Mouse (Mus musculus) heart, embryonic 16.5 days (tissue): Measurements from ENCODE around the gene Zfp354a. TPM values are rescaled to one million over a fixed set of nuclear protein-coding genes. Genes with fewer than 3 reads are reported as not detected.
A peak's percentile ranks its signal among the peaks of the same experiment; 100 is the strongest.
"Not testable (repeated sequence)": the region's sequence is repeated elsewhere in the genome, so short reads cannot be mapped to it uniquely, and the experiment has no call there.

Source experiments
- ATAC-seq: fragments of 200-750 bp; cut with Nextera tagmentation; replicated peaks from 2 replicates; pipeline ENCODE4 v1.8.0; 2017; ENCODE audit warnings: moderate number of reproducible peaks; ENCODE audit not compliant: insufficient read depth, low FRiP score; ENCODE audit errors: extremely low read depth
- H3K27ac ChIP-seq: fragments of 300-500 bp; sonication (generic); 2 replicates; pipeline ENCODE4 v1.5.1; 2014; ENCODE audit warnings: mild to moderate bottlenecking, low read length, control low read depth, moderate library complexity
- H3K27me3 ChIP-seq: fragments of 300-500 bp; sonication (generic); 2 replicates; pipeline ENCODE4 v1.6.1; 2014; ENCODE audit warnings: low read length, mixed read lengths; ENCODE audit not compliant: control insufficient read depth, insufficient read depth
- H3K36me3 ChIP-seq: fragments of 300-500 bp; sonication (generic); 2 replicates; pipeline ENCODE4 v1.6.1; 2014; ENCODE audit not compliant: control insufficient read depth, insufficient read depth
- H3K4me1 ChIP-seq: fragments of 300-500 bp; sonication (generic); 2 replicates; pipeline ENCODE4 v1.6.1; 2014; ENCODE audit warnings: low read length, mixed read lengths; ENCODE audit not compliant: control insufficient read depth, insufficient read depth
- H3K4me2 ChIP-seq: fragments of 300-500 bp; sonication (generic); 2 replicates; pipeline ENCODE4 v1.6.1; 2014; ENCODE audit warnings: low read depth, mild to moderate bottlenecking, control low read depth, low read length
- H3K4me3 ChIP-seq: fragments of 300-500 bp; sonication (generic); 2 replicates; pipeline ENCODE4 v1.5.1; 2014; ENCODE audit warnings: mild to moderate bottlenecking, control low read depth, low read length
- H3K9ac ChIP-seq: fragments of 300-500 bp; sonication (generic); 2 replicates; pipeline ENCODE4 v1.6.1; 2014; ENCODE audit warnings: low read length, control low read depth
- H3K9me3 ChIP-seq: fragments of 300-500 bp; sonication (generic); replicated peaks from 2 replicates; pipeline ENCODE4 v1.6.1; 2016; ENCODE audit warnings: low read length; ENCODE audit not compliant: control insufficient read depth
- WGBS: fragments of 180-500 bp; shearing (Covaris S2); extraction: QIAGEN DNeasy Blood & Tissue Kit; methylation state at CpG from one replicate; pipeline ENCODE4 v1.1.7; 2014; 5-methylcytosine and 5-hydroxymethylcytosine counted together
- polyA plus RNA-seq: library from polyadenylated mRNA; unstranded; fragments of >200 nt; fragmentation: Nextera tagmentation; extraction: Ambion mirVana; gene quantifications from 2 replicates; pipeline ENCODE4 v1.2.1, GENCODE M21; 2015

Gene Zfp354a
- polyA plus RNA-seq: 5.4 and 5.7 TPM in 2 replicates

DNA sequence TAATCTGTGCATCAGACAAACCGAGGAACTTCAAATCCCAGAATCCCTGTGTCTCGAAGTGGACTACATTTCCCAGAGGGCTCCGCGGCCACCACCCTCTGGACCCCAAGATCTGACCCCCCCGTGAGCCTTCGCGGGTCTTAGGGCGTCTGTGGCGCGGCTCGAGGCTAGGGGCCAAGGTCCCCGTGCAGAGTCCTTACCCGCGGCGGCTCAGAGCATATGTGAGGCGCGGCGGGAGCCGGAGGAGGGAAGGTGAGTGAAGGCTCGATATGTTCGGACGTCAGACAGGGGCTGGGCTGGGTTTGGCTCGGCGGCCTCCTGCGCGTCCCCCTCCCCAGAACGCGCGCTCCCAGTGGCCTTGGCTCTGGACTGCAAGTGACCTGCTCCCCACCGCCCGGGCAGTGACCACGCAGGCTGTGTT lies at the start of gene Zfp354a:
TSS of gene Zfp354a (plus strand) at position 107 of the 421 bp plus-strand sequence.
- ATAC-seq: peak; percentile 93
- Histone ChIP-seq H3K4me1 (peaks cover 7% of the 10 kb centered on the region), H3K27ac (0 out of 2 replicates have a peak within 1 kb of the TSS, but pooled peaks have one; percentile 54), H3K27me3 (no peaks in the 10 kb centered on the region; the same call in 1 of the 2 replicates), H3K4me3 (peak within 1 kb of the TSS; percentile 91), H3K4me2 (peak within 1 kb of the TSS; percentile 89), H3K9me3 (no peaks in the 10 kb centered on the region), H3K9ac (peak within 1 kb of the TSS; percentile 91), H3K36me3 (no peaks in the 10 kb centered on the region)
- under 1% methylated on average over 32 of the region's 32 CpGs for WGBS

DNA sequence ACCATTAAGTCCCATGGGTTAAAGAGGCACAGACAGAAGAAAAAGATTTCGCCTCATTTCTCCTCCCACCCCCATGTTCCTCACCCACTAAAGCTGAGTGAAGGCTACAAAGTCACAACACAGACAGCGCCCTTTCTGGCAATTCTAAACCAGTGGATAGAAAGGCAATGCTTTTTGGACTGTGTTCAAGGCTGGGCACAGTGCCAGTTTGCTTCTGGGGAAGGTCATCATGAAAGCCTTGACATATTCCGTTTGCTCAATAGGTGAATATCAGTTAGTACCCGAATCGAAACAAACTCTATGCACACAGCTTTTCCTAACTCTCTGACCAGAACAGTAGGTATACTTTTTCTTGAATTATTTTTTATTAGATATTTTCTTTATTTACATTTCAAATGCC lies 47.2 kb upstream of the Zfp354a start:
- WGBS: 28% methylated on average over 5 of the region's 5 CpGs
- Histone ChIP-seq H3K4me2 (no peak overlapping the region), H3K36me3 (no peaks in the 10 kb centered on the region), H3K9ac (no peak overlapping the region), H3K4me1 (no peaks in the 10 kb centered on the region), H3K9me3 (no peaks in the 10 kb centered on the region), H3K27ac (no peak overlapping the region), H3K4me3 (no peak overlapping the region), H3K27me3 (no peaks in the 10 kb centered on the region)
- no peak for ATAC-seq

GRCm38 (mm10) chr11:51013936-51014335 lies 45.1 kb upstream of the Zfp354a start, which contains the start of gene Olfr54:
TSS of gene Olfr54 (plus strand) at chr11:51014236.
- no peak within 1 kb of the TSS for H3K9ac ChIP-seq

GRCm38 (mm10) chr11:51016341-51016740 lies 42.7 kb upstream of the Zfp354a start:
- Histone ChIP-seq H3K27me3 (no peaks in the 10 kb centered on the region), H3K9ac (no peak overlapping the region), H3K9me3 (no peaks in the 10 kb centered on the region), H3K4me3 (no peak overlapping the region), H3K4me1 (no peaks in the 10 kb centered on the region), H3K36me3 (no peaks in the 10 kb centered on the region), H3K27ac (no peak overlapping the region), H3K4me2 (no peak overlapping the region)
- ATAC-seq: no peak
- 51% methylated on average over 2 of the region's 2 CpGs for WGBS

More at GRCm38 (mm10) chr11:51013936-51014335, 45.1 kb upstream of the Zfp354a start, which contains the start of gene Olfr54:
- Histone ChIP-seq H3K4me3 (no peak within 1 kb of the TSS), H3K36me3 (no peaks in the 10 kb centered on the region), H3K27ac (no peak within 1 kb of the TSS), H3K9me3 (no peaks in the 10 kb centered on the region), H3K4me1 (no peaks in the 10 kb centered on the region), H3K27me3 (no peaks in the 10 kb centered on the region), H3K4me2 (no peak within 1 kb of the TSS)
- ATAC-seq: no peak
- 53% methylated on average over 1 of the region's 1 CpGs for WGBS

DNA sequence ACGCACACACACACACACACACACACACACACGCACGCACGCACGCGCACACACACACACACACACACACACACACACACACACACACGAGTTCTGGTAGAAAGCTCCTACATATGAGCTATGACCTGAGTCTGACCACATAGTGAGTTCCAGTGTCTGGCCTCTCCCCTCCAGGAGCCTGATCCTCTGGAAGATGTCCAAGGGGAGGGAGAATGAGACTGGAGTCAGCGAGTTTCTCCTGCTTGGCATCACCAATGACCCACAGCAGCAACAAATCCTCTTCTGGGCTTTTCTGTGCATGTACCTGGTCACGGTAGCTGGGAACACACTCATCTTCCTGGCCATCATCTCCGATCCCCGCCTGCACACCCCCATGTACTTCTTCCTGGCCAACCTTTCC lies 32.2 kb upstream of the Zfp354a start:
- H3K4me2 ChIP-seq, H3K36me3 ChIP-seq, H3K4me3 ChIP-seq, H3K9me3 ChIP-seq, H3K27me3 ChIP-seq, ATAC-seq, H3K9ac ChIP-seq, H3K4me1 ChIP-seq, H3K27ac ChIP-seq: not testable (repeated sequence)
- WGBS: 81% methylated on average over 11 of the region's 11 CpGs

DNA sequence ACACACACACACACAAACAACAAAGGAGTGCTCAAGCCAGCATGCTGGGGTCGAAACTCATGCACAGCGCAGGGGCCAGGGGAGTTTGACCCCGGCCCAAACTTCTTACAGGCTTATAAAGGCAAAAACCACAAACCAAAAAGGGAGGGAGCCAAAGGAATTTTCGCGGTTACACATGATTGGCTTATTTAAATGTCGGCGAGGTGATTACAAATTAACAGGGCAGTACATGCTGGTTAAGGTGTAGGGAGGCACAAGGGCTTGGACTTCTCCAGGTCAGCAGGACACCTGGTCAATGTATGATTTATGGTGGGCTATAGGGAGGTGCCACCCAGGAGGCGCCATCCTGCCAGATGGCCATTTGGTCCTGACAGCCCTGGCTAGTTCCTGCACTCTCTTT lies 29.7 kb upstream of the Zfp354a start:
- not testable (repeated sequence) for H3K27me3 ChIP-seq, H3K27ac ChIP-seq, ATAC-seq, H3K36me3 ChIP-seq, H3K4me3 ChIP-seq, H3K9me3 ChIP-seq, H3K9ac ChIP-seq, H3K4me2 ChIP-seq, H3K4me1 ChIP-seq
- 75% methylated on average over 8 of the region's 8 CpGs for WGBS

DNA sequence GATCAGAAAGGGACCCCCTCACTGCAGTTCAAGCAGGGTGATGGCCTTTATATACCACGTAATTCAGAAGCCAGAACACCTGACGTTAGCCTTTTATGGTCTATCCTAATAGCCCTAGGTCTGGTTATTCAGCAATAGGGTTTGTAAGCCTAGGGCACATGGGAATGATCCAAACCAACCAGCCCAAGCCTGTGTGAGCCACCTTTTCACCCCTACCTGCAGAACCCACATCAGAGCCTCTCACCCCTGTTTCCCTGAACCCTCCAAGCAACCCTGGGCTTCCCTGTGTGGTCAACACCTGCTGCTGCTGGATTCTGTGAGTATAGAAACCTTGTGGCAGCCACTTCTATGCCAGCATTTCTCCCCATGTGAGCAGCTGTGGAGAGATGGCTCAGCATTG lies 28.8 kb upstream of the Zfp354a start:
- Histone ChIP-seq H3K9me3 (no peaks in the 10 kb centered on the region), H3K9ac (no peak overlapping the region), H3K36me3 (no peaks in the 10 kb centered on the region), H3K27ac (no peak overlapping the region), H3K4me1 (no peaks in the 10 kb centered on the region), H3K27me3 (no peaks in the 10 kb centered on the region), H3K4me3 (no peak overlapping the region), H3K4me2 (no peak overlapping the region)
- WGBS: 77% methylated on average over 2 of the region's 2 CpGs
- no peak for ATAC-seq

DNA sequence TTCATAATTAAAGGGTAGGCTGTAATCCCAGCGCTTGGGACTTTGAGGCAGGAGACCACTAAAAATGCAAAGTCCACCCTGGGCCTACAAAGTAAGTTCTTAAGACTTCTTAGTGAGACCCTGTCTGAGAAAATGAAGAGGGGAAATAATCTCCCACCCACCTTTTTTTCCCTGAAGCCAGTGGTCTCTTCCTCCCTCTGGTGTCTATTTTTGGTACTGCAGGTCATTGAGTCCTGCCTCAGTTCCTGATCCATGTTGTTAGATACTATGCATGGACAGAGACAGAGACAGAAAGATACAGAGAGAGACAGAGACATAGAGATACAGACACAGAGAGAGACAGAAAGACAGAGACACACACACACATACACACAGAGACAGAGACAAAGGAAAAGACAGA lies 26.2 kb upstream of the Zfp354a start:
- Histone ChIP-seq H3K4me1 (no peaks in the 10 kb centered on the region), H3K9me3 (no peaks in the 10 kb centered on the region), H3K4me3 (no peak overlapping the region), H3K36me3 (no peaks in the 10 kb centered on the region), H3K27me3 (no peaks in the 10 kb centered on the region), H3K4me2 (no peak overlapping the region), H3K27ac (no peak overlapping the region), H3K9ac (no peak overlapping the region)
- 27% methylated on average over 1 of the region's 1 CpGs for WGBS
- ATAC-seq: no peak

DNA sequence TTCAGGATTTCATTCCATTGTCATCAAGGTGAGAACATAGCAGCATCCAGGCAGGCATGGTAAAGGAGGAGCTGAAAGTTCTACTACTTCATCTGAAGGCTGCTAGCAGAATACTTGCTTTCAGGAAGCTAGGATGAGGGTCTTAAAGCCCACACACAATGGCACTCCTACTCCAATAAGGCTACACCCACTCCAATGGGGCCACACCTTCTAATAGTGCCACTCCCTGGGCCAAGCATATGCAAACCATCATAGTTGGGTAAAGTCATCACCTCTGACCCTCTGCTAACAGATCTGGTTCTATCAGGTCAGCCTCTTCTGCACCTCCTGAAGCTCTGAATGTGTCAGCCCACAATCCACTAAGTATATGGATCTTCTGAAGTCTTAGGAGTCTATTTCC lies 24.9 kb upstream of the Zfp354a start:
- not testable (repeated sequence) for H3K27ac ChIP-seq, ATAC-seq, H3K9me3 ChIP-seq, H3K27me3 ChIP-seq, H3K4me2 ChIP-seq, H3K4me1 ChIP-seq, H3K4me3 ChIP-seq, H3K9ac ChIP-seq, H3K36me3 ChIP-seq
